Mouse (Mus musculus): ENCODE results near the gene Flna.

- TF ChIP-seq CTCF (IDR thresholded peaks at IDR 0.05; ENCODE audit: low read depth) (no peak), EP300 (optimal IDR thresholded peaks at IDR 0.05) (no peak)
Measured at GRCm38 (mm10) chrX:74219449-74219848, 30.2 kb downstream of the Flna start.

Measured in stomach, postnatal 0 days (tissue).